Mouse (Mus musculus): ENCODE results near the gene Fgd3. TPM values are rescaled to one million over a fixed set of nuclear protein-coding genes. Genes with fewer than 3 reads are reported as not detected.

The Fgd3 gene
- polyA plus RNA-seq, 1 experiment from 2014 or later = 4.2 TPM

GRCm38 (mm10) chr13:49234711-49235110 is 85.4 kb downstream of the Fgd3 start:
- H3K27ac ChIP-seq (ENCODE audit: low read length) = no peak overlapping the region
- no peaks in the 10 kb centered on the region for H3K36me3 ChIP-seq (ENCODE audit: control insufficient read depth, insufficient read depth)
- no peaks in the 10 kb centered on the region for H3K9me3 ChIP-seq (ENCODE audit: control insufficient read depth, low read length)
- H3K4me2 ChIP-seq (ENCODE audit: low read length) = no peak overlapping the region
- no peaks in the 10 kb centered on the region for H3K27me3 ChIP-seq (replicated peaks; ENCODE audit: control insufficient read depth, insufficient read depth, low read length)
- H3K4me1 ChIP-seq (replicated peaks; ENCODE audit: control insufficient read depth, insufficient read depth, low read length) = no peaks in the 10 kb centered on the region
- H3K4me3 ChIP-seq (replicated peaks; ENCODE audit: low read length) = no peak overlapping the region
- no peak overlapping the region for H3K9ac ChIP-seq (replicated peaks; ENCODE audit: low read depth, low read length)
- ATAC-seq = no peak
- 97% methylated on average over 4 of the region's 4 CpGs for WGBS

- Histone ChIP-seq H3K4me2 (ENCODE audit: low read length) (no peak overlapping the region), H3K4me3 (replicated peaks; ENCODE audit: low read length) (no peak overlapping the region), H3K9me3 (ENCODE audit: control insufficient read depth, low read length) (no peaks in the 10 kb centered on the region), H3K36me3 (ENCODE audit: control insufficient read depth, insufficient read depth) (no peaks in the 10 kb centered on the region), H3K4me1 (replicated peaks; ENCODE audit: control insufficient read depth, insufficient read depth, low read length) (no peaks in the 10 kb centered on the region), H3K27ac (ENCODE audit: low read length) (no peak overlapping the region), H3K27me3 (replicated peaks; ENCODE audit: control insufficient read depth, insufficient read depth, low read length) (no peaks in the 10 kb centered on the region), H3K9ac (replicated peaks; ENCODE audit: low read depth, low read length) (no peak overlapping the region)
- whole genome bisulfite sequencing = 81% methylated on average over 8 of the region's 8 CpGs
- no peak for ATAC-seq
These were observed 86.1 kb downstream of the Fgd3 start for GRCm38 (mm10) chr13:49233792-49234572.

- H3K4me2 ChIP-seq (ENCODE audit: low read length) = no peak overlapping the region
- H3K4me3 ChIP-seq (replicated peaks; ENCODE audit: low read length) = no peak overlapping the region
- H3K9ac ChIP-seq (replicated peaks; ENCODE audit: low read depth, low read length) = no peak overlapping the region
- H3K36me3 ChIP-seq (ENCODE audit: control insufficient read depth, insufficient read depth) = no peaks in the 10 kb centered on the region
- 0 out of 2 replicates have a peak, but pooled peaks cover 3% of the 10 kb centered on the region for H3K4me1 ChIP-seq (replicated peaks; ENCODE audit: control insufficient read depth, insufficient read depth, low read length)
- H3K9me3 ChIP-seq (ENCODE audit: control insufficient read depth, low read length) = no peaks in the 10 kb centered on the region
- no peaks in the 10 kb centered on the region for H3K27me3 ChIP-seq (replicated peaks; ENCODE audit: control insufficient read depth, insufficient read depth, low read length)
- no peak overlapping the region for H3K27ac ChIP-seq (ENCODE audit: low read length)
- WGBS = 32% methylated on average over 4 of the region's 4 CpGs
- no peak for ATAC-seq
These were observed 94.5 kb downstream of the Fgd3 start for GRCm38 (mm10) chr13:49225633-49226032.

- H3K27me3 ChIP-seq (replicated peaks; ENCODE audit: control insufficient read depth, insufficient read depth, low read length) = no peaks in the 10 kb centered on the region
- no peak overlapping the region for H3K4me2 ChIP-seq (ENCODE audit: low read length)
- H3K4me3 ChIP-seq (replicated peaks; ENCODE audit: low read length) = no peak overlapping the region
- no peaks in the 10 kb centered on the region for H3K36me3 ChIP-seq (ENCODE audit: control insufficient read depth, insufficient read depth)
- H3K9ac ChIP-seq (replicated peaks; ENCODE audit: low read depth, low read length) = no peak overlapping the region
- no peak overlapping the region for H3K27ac ChIP-seq (ENCODE audit: low read length)
- no peak for ATAC-seq
- 0 out of 2 replicates have a peak, but pooled peaks cover 3% of the 10 kb centered on the region for H3K4me1 ChIP-seq (replicated peaks; ENCODE audit: control insufficient read depth, insufficient read depth, low read length)
- no peaks in the 10 kb centered on the region for H3K9me3 ChIP-seq (ENCODE audit: control insufficient read depth, low read length)
- 74% methylated on average over 3 of the region's 3 CpGs for WGBS
These were observed 95.0 kb downstream of the Fgd3 start for GRCm38 (mm10) chr13:49225159-49225558.

- H3K36me3 ChIP-seq (ENCODE audit: control insufficient read depth, insufficient read depth) = no peaks in the 10 kb centered on the region
- no peak overlapping the region for H3K4me3 ChIP-seq (replicated peaks; ENCODE audit: low read length)
- no peak overlapping the region for H3K27ac ChIP-seq (ENCODE audit: low read length)
- 24% methylated on average over 6 of the region's 6 CpGs for WGBS
- H3K9ac ChIP-seq (replicated peaks; ENCODE audit: low read depth, low read length) = no peak overlapping the region
- H3K4me2 ChIP-seq (ENCODE audit: low read length) = no peak overlapping the region
- no peak for ATAC-seq
- no peaks in the 10 kb centered on the region for H3K9me3 ChIP-seq (ENCODE audit: control insufficient read depth, low read length)
- H3K4me1 ChIP-seq (replicated peaks; ENCODE audit: control insufficient read depth, insufficient read depth, low read length) = 0 out of 2 replicates have a peak, but pooled peaks cover 3% of the 10 kb centered on the region
- H3K27me3 ChIP-seq (replicated peaks; ENCODE audit: control insufficient read depth, insufficient read depth, low read length) = no peaks in the 10 kb centered on the region
These were observed 95.4 kb downstream of the Fgd3 start for GRCm38 (mm10) chr13:49224729-49225128.

- Histone ChIP-seq H3K4me1 (replicated peaks; ENCODE audit: control insufficient read depth, insufficient read depth, low read length) (0 out of 2 replicates have a peak, but pooled peaks cover 3% of the 10 kb centered on the region), H3K27me3 (replicated peaks; ENCODE audit: control insufficient read depth, insufficient read depth, low read length) (no peaks in the 10 kb centered on the region), H3K27ac (ENCODE audit: low read length) (no peak overlapping the region), H3K36me3 (ENCODE audit: control insufficient read depth, insufficient read depth) (no peaks in the 10 kb centered on the region), H3K4me3 (replicated peaks; ENCODE audit: low read length) (no peak overlapping the region), H3K9me3 (ENCODE audit: control insufficient read depth, low read length) (no peaks in the 10 kb centered on the region), H3K9ac (replicated peaks; ENCODE audit: low read depth, low read length) (no peak overlapping the region), H3K4me2 (ENCODE audit: low read length) (no peak overlapping the region)
- 18% methylated on average over 10 of the region's 10 CpGs for WGBS
- ATAC-seq = no peak
These were observed 95.8 kb downstream of the Fgd3 start for GRCm38 (mm10) chr13:49224314-49224713.

GRCm38 (mm10) chr13:49220912-49221311 is 99.2 kb downstream of the Fgd3 start:
- Histone ChIP-seq H3K4me1 (replicated peaks; ENCODE audit: control insufficient read depth, insufficient read depth, low read length) (peaks cover 7% of the 10 kb centered on the region), H3K4me2 (ENCODE audit: low read length) (no peak overlapping the region), H3K27me3 (replicated peaks; ENCODE audit: control insufficient read depth, insufficient read depth, low read length) (no peaks in the 10 kb centered on the region), H3K9ac (replicated peaks; ENCODE audit: low read depth, low read length) (no peak overlapping the region), H3K36me3 (ENCODE audit: control insufficient read depth, insufficient read depth) (no peaks in the 10 kb centered on the region), H3K9me3 (ENCODE audit: control insufficient read depth, low read length) (no peaks in the 10 kb centered on the region), H3K4me3 (replicated peaks; ENCODE audit: low read length) (no peak overlapping the region), H3K27ac (ENCODE audit: low read length) (no peak overlapping the region)
- no peak for ATAC-seq
- 29% methylated on average over 5 of the region's 5 CpGs for WGBS

GRCm38 (mm10) chr13:49219367-49219766 is 100.7 kb downstream of the Fgd3 start:
- ATAC-seq = no peak
- Histone ChIP-seq H3K4me2 (ENCODE audit: low read length) (no peak overlapping the region), H3K36me3 (ENCODE audit: control insufficient read depth, insufficient read depth) (no peaks in the 10 kb centered on the region), H3K4me1 (replicated peaks; ENCODE audit: control insufficient read depth, insufficient read depth, low read length) (peaks cover 17% of the 10 kb centered on the region), H3K27me3 (replicated peaks; ENCODE audit: control insufficient read depth, insufficient read depth, low read length) (no peaks in the 10 kb centered on the region), H3K27ac (ENCODE audit: low read length) (no peak overlapping the region), H3K9me3 (ENCODE audit: control insufficient read depth, low read length) (no peaks in the 10 kb centered on the region), H3K4me3 (replicated peaks; ENCODE audit: low read length) (no peak overlapping the region), H3K9ac (replicated peaks; ENCODE audit: low read depth, low read length) (no peak overlapping the region)
- WGBS = 82% methylated on average over 4 of the region's 4 CpGs

GRCm38 (mm10) chr13:49218651-49219050 is 101.5 kb downstream of the Fgd3 start:
- H3K27me3 ChIP-seq (replicated peaks; ENCODE audit: control insufficient read depth, insufficient read depth, low read length) = no peaks in the 10 kb centered on the region
- H3K4me3 ChIP-seq (replicated peaks; ENCODE audit: low read length) = no peak overlapping the region
- no peak overlapping the region for H3K4me2 ChIP-seq (ENCODE audit: low read length)
- no peaks in the 10 kb centered on the region for H3K9me3 ChIP-seq (ENCODE audit: control insufficient read depth, low read length)
- no peaks in the 10 kb centered on the region for H3K36me3 ChIP-seq (ENCODE audit: control insufficient read depth, insufficient read depth)
- peaks cover 20% of the 10 kb centered on the region for H3K4me1 ChIP-seq (replicated peaks; ENCODE audit: control insufficient read depth, insufficient read depth, low read length)
- no peak overlapping the region for H3K9ac ChIP-seq (replicated peaks; ENCODE audit: low read depth, low read length)
- 21% methylated on average over 3 of the region's 3 CpGs for WGBS
- ATAC-seq = no peak
- H3K27ac ChIP-seq (ENCODE audit: low read length) = no peak overlapping the region
